Mouse (Mus musculus): ENCODE results near the gene Tmem185a. TPM values are rescaled to one million over a fixed set of nuclear protein-coding genes. Genes with fewer than 3 reads are reported as not detected.
"Not testable (repeated sequence)": the region's sequence is repeated elsewhere in the genome, so short reads cannot be mapped to it uniquely, and the experiment has no call there.

Tmem185a gene
- total RNA-seq (2021) = 42.8 and 48.2 TPM in 2 replicates
- long read RNA-seq, experiment 1, transcript Tmem185a-202 (7 exons, 1,307 nt) = major isoform, 61 of 89 reads
- long read RNA-seq, experiment 1, transcript Tmem185a-201 (6 exons, 2,429 nt) = minor isoform, 5 of 89 reads
- long read RNA-seq, experiment 1, partial matches to known transcripts = 0 of 89 reads
- long read RNA-seq, experiment 1, other reads (novel, unspliced or antisense) = 23 of 89 reads
- long read RNA-seq, experiment 2, transcript Tmem185a-202 (7 exons, 1,307 nt) = major isoform, 30 of 52 reads
- long read RNA-seq, experiment 2, transcript Tmem185a-201 (6 exons, 2,429 nt) = minor isoform, 8 of 52 reads
- long read RNA-seq, experiment 2, partial matches to known transcripts = 1 of 52 reads
- long read RNA-seq, experiment 2, other reads (novel, unspliced or antisense) = 13 of 52 reads

DNA sequence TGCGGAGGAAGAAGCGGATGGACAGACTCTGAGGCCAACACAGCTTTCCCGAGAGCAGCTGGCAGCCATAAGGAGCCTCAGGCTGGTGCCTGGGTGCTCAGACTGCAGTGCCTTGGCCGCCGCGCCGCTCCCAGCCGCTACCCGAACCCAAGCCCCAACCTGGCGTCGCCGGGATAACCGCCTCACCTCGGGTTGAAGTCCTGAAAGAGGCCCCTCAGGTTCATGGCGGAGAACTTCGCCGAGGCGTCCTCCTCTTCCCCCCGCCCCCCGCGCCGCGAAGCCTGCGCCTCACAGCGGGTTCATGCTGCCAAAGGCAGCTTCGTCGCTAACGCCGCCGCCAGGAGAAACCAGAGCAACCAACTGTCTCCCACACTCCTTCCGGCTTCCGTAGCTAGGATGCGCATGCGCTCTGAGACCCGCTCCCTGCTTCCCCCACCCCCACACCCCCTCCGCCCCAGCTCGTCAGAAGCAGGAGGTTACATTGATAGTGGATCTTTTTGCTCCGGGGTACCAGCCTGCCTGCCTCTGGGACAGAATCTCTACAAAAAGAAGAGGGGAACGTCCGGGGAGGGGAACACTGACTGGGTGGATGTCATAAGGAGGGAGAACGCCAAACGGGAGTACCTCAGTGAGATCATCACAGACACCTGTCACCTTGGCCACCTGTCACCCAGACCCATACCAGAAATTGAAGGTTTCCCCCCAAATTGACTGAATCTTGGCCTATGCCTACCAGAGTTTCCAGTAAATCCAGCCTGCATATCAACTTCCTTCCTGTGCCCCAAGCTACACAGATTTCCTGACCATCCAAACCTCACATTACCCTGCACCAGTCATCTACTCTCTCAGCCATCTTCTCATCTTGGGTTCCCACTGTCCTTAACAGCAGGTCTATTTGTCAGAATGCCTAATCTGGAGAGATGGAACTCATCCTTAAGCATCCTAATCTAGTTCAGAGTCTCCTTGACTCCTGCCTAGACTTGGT, at the start of gene Tmem185a:
Gene Tmem185a, minus strand, starts transcription at position 389 of the 985 bp plus-strand sequence.
- DNase-seq = peak; percentile 92

DNA sequence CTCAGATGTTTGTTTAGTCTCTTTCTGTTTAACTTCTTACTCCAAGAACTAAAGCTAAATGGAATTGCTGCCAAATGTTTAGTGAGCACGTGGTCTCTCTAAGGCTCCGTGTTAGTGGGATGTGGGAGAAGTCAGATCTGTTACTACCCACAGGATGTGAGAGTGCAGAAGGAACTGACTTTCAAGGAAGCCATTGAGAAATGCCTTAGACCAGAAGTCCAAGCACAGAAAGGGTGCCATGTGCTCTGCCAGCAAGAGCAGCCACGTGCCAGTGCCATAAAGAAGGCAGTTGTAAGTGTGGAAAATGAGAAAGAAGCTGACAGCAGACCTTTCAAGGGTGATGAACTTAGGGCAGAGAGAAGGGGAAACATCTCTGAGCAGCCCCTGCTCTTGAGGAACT, 37.4 kb upstream of the Tmem185a start:
- DNase-seq = not testable (repeated sequence)

DNA sequence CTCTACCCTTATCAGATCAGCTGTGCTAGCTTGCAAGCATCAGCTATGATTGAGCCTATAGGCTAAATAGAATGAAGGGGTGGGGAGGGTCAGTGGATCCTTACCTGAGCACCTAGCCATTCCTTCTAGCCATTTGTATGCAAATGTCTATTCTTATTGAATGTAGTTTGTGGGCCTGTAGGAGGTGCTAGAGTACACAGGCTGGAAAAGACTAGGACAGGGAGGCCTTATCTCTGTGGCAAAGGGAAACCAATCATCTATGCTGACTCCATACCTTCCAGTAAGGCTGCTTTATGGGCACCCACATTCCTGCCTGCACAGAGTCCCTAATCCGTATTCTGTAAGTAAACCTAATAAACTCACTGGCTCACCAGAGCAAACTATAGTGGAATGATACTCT, 10.3 kb upstream of the Tmem185a start:
- DNase-seq = not testable (repeated sequence)

DNA sequence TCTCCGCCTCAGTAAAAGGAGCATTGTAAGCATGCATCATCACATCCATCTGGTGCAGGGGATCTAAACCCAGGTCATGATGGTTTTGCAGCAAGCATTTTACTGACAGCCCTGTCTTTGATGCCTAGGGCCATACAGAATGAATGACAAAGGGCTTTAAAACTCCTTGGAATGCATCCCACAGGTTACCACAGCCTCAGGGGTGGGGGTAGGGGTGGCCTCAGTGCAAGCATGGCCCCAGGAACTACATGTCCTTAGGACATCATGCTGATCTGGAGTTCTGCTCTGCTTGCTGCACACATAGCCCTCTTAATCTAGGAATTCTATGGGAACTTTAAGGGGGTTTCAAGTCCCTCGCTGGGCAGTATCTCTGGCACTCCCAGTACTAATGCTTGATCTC, 5.2 kb upstream of the Tmem185a start:
- DNase-seq = no peak

DNA sequence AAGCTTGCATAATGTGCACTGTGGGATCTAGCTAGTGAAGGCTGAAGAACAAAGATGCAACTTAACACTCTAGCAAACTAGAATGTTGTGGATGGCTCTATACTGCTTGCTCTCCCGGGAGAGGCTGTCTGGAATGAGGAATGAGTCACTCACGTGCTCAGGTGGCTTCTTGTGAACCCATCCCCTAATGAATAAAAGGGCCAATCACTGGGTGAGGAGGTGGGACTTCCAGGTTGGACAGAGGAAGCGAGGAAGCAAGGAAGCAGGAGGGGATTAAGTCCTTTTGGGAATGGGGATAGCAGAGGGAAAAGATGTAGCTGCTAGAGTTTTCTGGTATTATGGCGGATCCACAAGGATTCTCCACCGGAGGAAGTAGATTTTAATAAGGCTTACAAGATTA, 1.7 kb upstream of the Tmem185a start:
- DNase-seq = no peak

DNA sequence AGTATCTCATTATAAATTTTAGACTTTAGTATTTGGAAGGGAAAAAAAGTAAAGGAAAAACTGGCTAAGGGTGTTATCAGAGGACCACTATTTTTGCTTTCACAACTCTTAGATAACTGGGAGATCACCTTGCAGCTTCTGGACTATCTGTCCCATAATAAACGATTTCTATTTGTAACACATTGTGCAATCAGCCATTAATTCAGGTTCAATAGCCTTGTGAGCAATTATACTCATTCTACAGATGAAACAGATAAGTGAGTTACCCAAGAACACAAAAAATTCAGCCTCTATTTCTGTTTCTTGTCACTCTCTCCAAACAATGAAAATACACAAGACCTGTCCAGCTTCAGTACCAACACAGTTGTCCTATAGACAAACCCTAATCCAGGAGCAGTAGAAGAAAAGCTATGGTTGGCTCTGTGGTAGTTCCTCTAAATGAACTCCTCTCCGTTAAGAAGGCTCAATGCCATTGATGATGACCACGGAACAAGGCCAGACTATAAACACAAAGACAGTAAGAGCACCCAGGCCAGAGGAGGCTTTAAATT, 1.7 kb downstream of the Tmem185a start:
- DNase-seq = no peak

DNA sequence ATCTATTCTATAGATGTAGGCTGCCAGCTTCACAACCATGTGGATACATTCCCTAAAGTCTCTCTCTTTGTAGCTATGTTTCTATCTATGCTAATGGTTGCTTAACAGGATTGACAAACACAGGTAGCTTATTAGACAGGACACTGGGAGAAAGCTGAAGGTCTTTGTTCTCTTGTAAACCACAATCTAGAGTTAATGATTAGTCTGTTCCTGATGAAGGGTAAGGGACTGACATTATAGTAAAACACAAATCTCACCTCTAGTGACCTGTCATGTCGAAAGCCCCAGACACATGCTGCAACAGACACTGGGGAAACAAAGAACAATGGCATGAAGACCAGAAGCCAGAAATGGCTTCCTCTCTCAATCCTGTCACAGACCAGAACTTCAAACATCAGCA, 10.1 kb downstream of the Tmem185a start:
- DNase-seq = no peak

DNA sequence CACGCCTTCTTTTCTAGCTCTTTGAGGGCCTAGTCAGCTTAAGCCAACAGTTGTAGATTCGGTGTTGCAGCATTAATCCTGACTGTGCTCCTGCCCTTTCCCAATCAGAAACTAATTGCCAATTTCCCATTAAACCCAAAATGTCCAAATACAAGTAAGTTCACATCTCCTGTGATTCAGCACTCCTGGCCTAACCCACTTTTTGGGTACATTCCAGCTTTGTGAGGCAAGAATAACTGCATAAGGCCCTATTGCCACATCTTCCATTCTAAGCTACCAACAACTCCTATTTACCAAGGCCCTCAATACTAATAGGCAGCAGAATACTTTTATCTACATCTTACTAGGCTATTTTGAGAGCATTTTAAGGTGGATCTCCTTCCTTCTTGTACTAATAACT, 11.5 kb downstream of the Tmem185a start:
- peak; percentile 44 for DNase-seq

DNA sequence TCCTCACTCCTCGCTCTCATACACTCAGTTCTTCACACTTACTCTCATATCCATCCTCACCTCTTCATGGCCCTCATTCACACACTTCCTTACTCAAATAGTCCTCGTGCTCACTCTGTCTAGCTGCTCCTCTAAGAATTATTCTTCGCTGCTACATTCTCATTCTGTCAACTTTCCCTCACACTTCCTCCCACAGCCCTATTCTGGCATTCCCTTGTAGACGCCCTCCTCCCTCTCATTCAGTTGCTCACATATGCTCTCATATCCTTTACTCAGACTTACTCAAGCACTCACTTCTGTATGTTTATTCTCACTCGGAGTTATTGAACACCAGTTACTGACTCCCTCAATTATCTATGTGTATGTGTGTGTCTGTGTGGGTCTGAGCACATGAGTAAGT, 13.4 kb downstream of the Tmem185a start:
- DNase-seq = no peak

DNA sequence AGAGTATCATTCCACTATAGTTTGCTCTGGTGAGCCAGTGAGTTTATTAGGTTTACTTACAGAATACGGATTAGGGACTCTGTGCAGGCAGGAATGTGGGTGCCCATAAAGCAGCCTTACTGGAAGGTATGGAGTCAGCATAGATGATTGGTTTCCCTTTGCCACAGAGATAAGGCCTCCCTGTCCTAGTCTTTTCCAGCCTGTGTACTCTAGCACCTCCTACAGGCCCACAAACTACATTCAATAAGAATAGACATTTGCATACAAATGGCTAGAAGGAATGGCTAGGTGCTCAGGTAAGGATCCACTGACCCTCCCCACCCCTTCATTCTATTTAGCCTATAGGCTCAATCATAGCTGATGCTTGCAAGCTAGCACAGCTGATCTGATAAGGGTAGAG, 24.6 kb downstream of the Tmem185a start:
- DNase-seq = not testable (repeated sequence)

DNA sequence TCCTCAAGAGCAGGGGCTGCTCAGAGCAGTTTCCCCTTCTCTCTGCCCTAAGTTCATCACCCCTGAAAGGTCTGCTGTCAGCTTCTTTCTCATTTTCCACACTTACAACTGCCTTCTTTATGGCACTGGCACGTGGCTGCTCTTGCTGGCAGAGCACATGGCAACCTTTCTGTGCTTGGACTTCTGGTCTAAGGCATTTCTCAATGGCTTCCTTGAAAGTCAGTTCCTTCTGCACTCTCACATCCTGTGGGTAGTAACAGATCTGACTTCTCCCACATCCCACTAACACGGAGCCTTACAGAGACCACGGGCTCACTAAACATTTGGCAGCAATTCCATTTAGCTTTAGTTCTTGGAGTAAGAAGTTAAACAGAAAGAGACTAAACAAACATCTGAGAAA, 51.5 kb downstream of the Tmem185a start:
- DNase-seq = not testable (repeated sequence)

Other genes starting within 250 kb of the Tmem185a start
- 25.9 and 32.0 TPM in 2 replicates for gene Ids, start 112.1 kb downstream of the Tmem185a start, total RNA-seq (2021)
- gene 1110012L19Rik, start 91.3 kb downstream of the Tmem185a start, total RNA-seq (2021) = 21.0 and 22.5 TPM in 2 replicates

Measured in adrenal gland, postnatal 14 days (tissue).